Mouse (Mus musculus) forebrain, embryonic 16.5 days (tissue): ENCODE results near the gene Mmgt2. TPM values are rescaled to one million over a fixed set of nuclear protein-coding genes. Genes with fewer than 3 reads are reported as not detected.

ENCODE experiments used
- ATAC-seq: fragments of 200-750 bp; cut with Nextera tagmentation; 2 replicates; pipeline ENCODE4 v1.8.0; 2017; ENCODE audit warnings: mild to moderate bottlenecking, moderate library complexity
- H3K27ac ChIP-seq: fragments of 300-500 bp; sonication (generic); 2 replicates; pipeline ENCODE4 v1.5.1; 2014; ENCODE audit warnings: low read length, control low read depth
- H3K27me3 ChIP-seq: fragments of 300-500 bp; sonication (generic); replicated peaks from 2 replicates; pipeline ENCODE4 v1.6.1; 2014; ENCODE audit warnings: low read length; ENCODE audit not compliant: control insufficient read depth, insufficient read depth
- H3K36me3 ChIP-seq: fragments of 300-500 bp; sonication (generic); 2 replicates; pipeline ENCODE4 v1.6.1; 2014; ENCODE audit not compliant: control insufficient read depth, insufficient read depth
- H3K4me1 ChIP-seq: fragments of 300-500 bp; sonication (generic); replicated peaks from 2 replicates; pipeline ENCODE4 v1.6.1; 2014; ENCODE audit warnings: low read length; ENCODE audit not compliant: control insufficient read depth, insufficient read depth
- H3K4me2 ChIP-seq: fragments of 300-500 bp; sonication (generic); 2 replicates; pipeline ENCODE4 v1.6.1; 2014; ENCODE audit warnings: mild to moderate bottlenecking, low read length, control low read depth
- H3K4me3 ChIP-seq: fragments of 300-500 bp; sonication (generic); replicated peaks from 2 replicates; pipeline ENCODE4 v1.5.1; 2014; ENCODE audit warnings: mild to moderate bottlenecking, low read length, control low read depth
- H3K9ac ChIP-seq: fragments of 300-500 bp; sonication (generic); replicated peaks from 2 replicates; pipeline ENCODE4 v1.6.1; 2014; ENCODE audit warnings: low read depth, low read length, control low read depth
- H3K9me3 ChIP-seq: fragments of 300-500 bp; sonication (generic); 2 replicates; pipeline ENCODE4 v1.6.1; 2016; ENCODE audit warnings: low read length; ENCODE audit not compliant: control insufficient read depth
- WGBS: fragments of 180-500 bp; shearing (Covaris S2); extraction: QIAGEN DNeasy Blood & Tissue Kit; methylation state at CpG from one replicate; pipeline ENCODE4 v1.1.7; 2014; 5-methylcytosine and 5-hydroxymethylcytosine counted together
- polyA plus RNA-seq: library from polyadenylated mRNA; unstranded; fragments of >200 nt; fragmentation: Nextera tagmentation; extraction: Ambion mirVana; gene quantifications from 2 replicates; pipeline ENCODE4 v1.2.1, GENCODE M21; 2015

The Mmgt2 gene
- polyA plus RNA-seq, 1 experiment from 2014 or later = 28.5 TPM

- H3K27ac ChIP-seq = no peak overlapping the region
- H3K9me3 ChIP-seq = no peaks in the 10 kb centered on the region
- H3K4me1 ChIP-seq = 0 out of 2 replicates have a peak, but pooled peaks cover 3% of the 10 kb centered on the region
- WGBS = 91% methylated on average over 7 of the region's 7 CpGs
- no peaks in the 10 kb centered on the region for H3K36me3 ChIP-seq
- no peak overlapping the region for H3K9ac ChIP-seq
- H3K4me2 ChIP-seq = no peak overlapping the region
- no peaks in the 10 kb centered on the region for H3K27me3 ChIP-seq
- ATAC-seq = no peak
- no peak overlapping the region for H3K4me3 ChIP-seq
These were observed 30.4 kb downstream of the Mmgt2 start for GRCm38 (mm10) chr11:62678778-62679354.

- 73% methylated on average over 4 of the region's 4 CpGs for WGBS
- Histone ChIP-seq H3K27me3 (no peaks in the 10 kb centered on the region), H3K9me3 (no peaks in the 10 kb centered on the region), H3K4me1 (0 out of 2 replicates have a peak, but pooled peaks cover 3% of the 10 kb centered on the region), H3K4me3 (no peak overlapping the region), H3K9ac (no peak overlapping the region), H3K36me3 (no peaks in the 10 kb centered on the region), H3K27ac (no peak overlapping the region), H3K4me2 (no peak overlapping the region)
- ATAC-seq = no peak
These were observed 31.5 kb downstream of the Mmgt2 start for GRCm38 (mm10) chr11:62679954-62680353.

- WGBS = 88% methylated on average over 3 of the region's 3 CpGs
- Histone ChIP-seq H3K36me3 (no peaks in the 10 kb centered on the region), H3K4me2 (no peak overlapping the region), H3K9ac (no peak overlapping the region), H3K4me3 (no peak overlapping the region), H3K27ac (no peak overlapping the region), H3K9me3 (no peaks in the 10 kb centered on the region), H3K4me1 (no peaks in the 10 kb centered on the region), H3K27me3 (no peaks in the 10 kb centered on the region)
- no peak for ATAC-seq
These were observed 43.1 kb downstream of the Mmgt2 start for GRCm38 (mm10) chr11:62691592-62691991.

GRCm38 (mm10) chr11:62693299-62694184, 45.1 kb downstream of the Mmgt2 start:
- H3K9me3 ChIP-seq = no peaks in the 10 kb centered on the region
- H3K4me3 ChIP-seq = no peak overlapping the region
- H3K9ac ChIP-seq = no peak overlapping the region
- 22% methylated on average over 9 of the region's 11 CpGs for WGBS
- H3K27me3 ChIP-seq = no peaks in the 10 kb centered on the region
- no peak overlapping the region for H3K4me2 ChIP-seq
- no peaks in the 10 kb centered on the region for H3K36me3 ChIP-seq
- peak; percentile 92 for ATAC-seq
- H3K4me1 ChIP-seq = no peaks in the 10 kb centered on the region
- no peak overlapping the region for H3K27ac ChIP-seq

- no peak overlapping the region for H3K9ac ChIP-seq
- no peak overlapping the region for H3K4me2 ChIP-seq
- H3K27me3 ChIP-seq = no peaks in the 10 kb centered on the region
- no peaks in the 10 kb centered on the region for H3K9me3 ChIP-seq
- H3K36me3 ChIP-seq = no peaks in the 10 kb centered on the region
- no peaks in the 10 kb centered on the region for H3K4me1 ChIP-seq
- H3K27ac ChIP-seq = no peak overlapping the region
- no peak overlapping the region for H3K4me3 ChIP-seq
- 95% methylated on average over 8 of the region's 8 CpGs for WGBS
- no peak for ATAC-seq
These were observed 46.7 kb downstream of the Mmgt2 start for GRCm38 (mm10) chr11:62695126-62695525.

GRCm38 (mm10) chr11:62699749-62700148, 51.3 kb downstream of the Mmgt2 start:
- ATAC-seq = no peak
- no peaks in the 10 kb centered on the region for H3K9me3 ChIP-seq
- H3K4me2 ChIP-seq = no peak overlapping the region
- H3K27ac ChIP-seq = no peak overlapping the region
- WGBS = 76% methylated on average over 4 of the region's 4 CpGs
- no peaks in the 10 kb centered on the region for H3K36me3 ChIP-seq
- H3K27me3 ChIP-seq = no peaks in the 10 kb centered on the region
- no peak overlapping the region for H3K9ac ChIP-seq
- H3K4me3 ChIP-seq = no peak overlapping the region
- no peaks in the 10 kb centered on the region for H3K4me1 ChIP-seq

GRCm38 (mm10) chr11:62701218-62701617, 52.8 kb downstream of the Mmgt2 start:
- H3K36me3 ChIP-seq = no peaks in the 10 kb centered on the region
- no peaks in the 10 kb centered on the region for H3K27me3 ChIP-seq
- no peaks in the 10 kb centered on the region for H3K9me3 ChIP-seq
- H3K27ac ChIP-seq = no peak overlapping the region
- H3K9ac ChIP-seq = no peak overlapping the region
- 92% methylated on average over 1 of the region's 1 CpGs for WGBS
- no peaks in the 10 kb centered on the region for H3K4me1 ChIP-seq
- no peak overlapping the region for H3K4me2 ChIP-seq
- ATAC-seq = no peak
- no peak overlapping the region for H3K4me3 ChIP-seq

GRCm38 (mm10) chr11:62706141-62706540, 57.7 kb downstream of the Mmgt2 start:
- no peak overlapping the region for H3K9ac ChIP-seq
- no peak overlapping the region for H3K27ac ChIP-seq
- 94% methylated on average over 2 of the region's 2 CpGs for WGBS
- H3K36me3 ChIP-seq = no peaks in the 10 kb centered on the region; the same call in 1 of the 2 replicates
- no peak overlapping the region for H3K4me2 ChIP-seq
- no peak overlapping the region for H3K4me3 ChIP-seq
- H3K27me3 ChIP-seq = no peaks in the 10 kb centered on the region
- ATAC-seq = no peak
- no peaks in the 10 kb centered on the region for H3K9me3 ChIP-seq
- no peaks in the 10 kb centered on the region for H3K4me1 ChIP-seq

GRCm38 (mm10) chr11:62708252-62708651, 59.8 kb downstream of the Mmgt2 start:
- no peak for ATAC-seq
- H3K4me3 ChIP-seq = no peak overlapping the region
- no peak overlapping the region for H3K27ac ChIP-seq
- H3K36me3 ChIP-seq = peaks cover 16% of the 10 kb centered on the region
- H3K27me3 ChIP-seq = no peaks in the 10 kb centered on the region
- H3K4me1 ChIP-seq = no peaks in the 10 kb centered on the region
- H3K4me2 ChIP-seq = no peak overlapping the region
- 84% methylated on average over 7 of the region's 7 CpGs for WGBS
- H3K9me3 ChIP-seq = no peaks in the 10 kb centered on the region
- H3K9ac ChIP-seq = no peak overlapping the region
